Mouse (Mus musculus): ENCODE results near the gene Ssh2. TPM values are rescaled to one million over a fixed set of nuclear protein-coding genes. Genes with fewer than 3 reads are reported as not detected.

Ssh2 gene
- polyA plus RNA-seq, 1 experiment from 2014 or later = 3.0 TPM

- H3K27ac ChIP-seq (replicated peaks) = no peak overlapping the region
- H3K36me3 ChIP-seq (ENCODE audit: control insufficient read depth, insufficient read depth, low read length) = peaks cover 8% of the 10 kb centered on the region
- DNase-seq (ENCODE audit: low spot score) (no peak), ATAC-seq (ENCODE audit: low FRiP score, low TSS enrichment) (no peak)
- no peaks in the 10 kb centered on the region for H3K27me3 ChIP-seq (ENCODE audit: control insufficient read depth, insufficient read depth, low read length)
- H3K4me2 ChIP-seq (replicated peaks; ENCODE audit: low read depth) = no peak overlapping the region
- WGBS = 83% methylated on average over 9 of the region's 9 CpGs
- H3K9ac ChIP-seq (ENCODE audit: low read length) = no peak overlapping the region
- no peak for TF ChIP-seq CTCF (IDR thresholded peaks at IDR 0.05; ENCODE audit: low read depth)
- TF ChIP-seq EP300 (optimal IDR thresholded peaks at IDR 0.05) = no peak
- no peak overlapping the region for H3K4me3 ChIP-seq (ENCODE audit: low read depth, low read length)
- H3K4me1 ChIP-seq (replicated peaks; ENCODE audit: control insufficient read depth, insufficient read depth) = no peaks in the 10 kb centered on the region
- no peaks in the 10 kb centered on the region for H3K9me3 ChIP-seq (ENCODE audit: control insufficient read depth, low read length)
Observed at GRCm38 (mm10) chr11:77468397-77468796, 252.3 kb downstream of the Ssh2 start.

DNA sequence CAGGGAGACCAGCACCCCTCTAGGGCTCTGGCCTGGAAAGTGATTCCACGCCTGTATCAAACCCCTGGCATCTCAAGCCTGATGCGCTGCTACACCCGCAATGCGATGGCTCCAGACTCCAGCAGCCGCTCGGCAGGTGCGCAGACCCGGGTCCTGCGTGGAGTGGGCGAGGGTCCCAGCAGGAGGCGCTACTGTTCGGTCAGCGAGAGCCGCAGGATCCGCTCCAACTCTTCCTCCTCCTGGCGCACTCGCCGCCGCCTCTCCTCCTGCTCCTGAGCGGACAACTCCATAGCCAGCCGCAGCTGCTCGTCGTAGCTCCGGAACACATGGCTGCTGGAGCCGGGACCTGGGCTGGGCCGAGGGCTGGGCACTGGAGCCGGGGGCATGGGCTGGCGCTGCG is 255.3 kb downstream of the Ssh2 start:
- H3K27me3 ChIP-seq (ENCODE audit: control insufficient read depth, insufficient read depth, low read length) = no peaks in the 10 kb centered on the region
- H3K27ac ChIP-seq (replicated peaks) = no peak overlapping the region
- no peak overlapping the region for H3K4me2 ChIP-seq (replicated peaks; ENCODE audit: low read depth)
- peaks cover 8% of the 10 kb centered on the region for H3K36me3 ChIP-seq (ENCODE audit: control insufficient read depth, insufficient read depth, low read length)
- no peak for DNase-seq (ENCODE audit: low spot score)
- TF ChIP-seq EP300 (optimal IDR thresholded peaks at IDR 0.05) (no peak), CTCF (IDR thresholded peaks at IDR 0.05; ENCODE audit: low read depth) (no peak)
- H3K4me1 ChIP-seq (replicated peaks; ENCODE audit: control insufficient read depth, insufficient read depth) = no peaks in the 10 kb centered on the region
- 78% methylated on average over 29 of the region's 29 CpGs for WGBS
- no peak overlapping the region for H3K4me3 ChIP-seq (ENCODE audit: low read depth, low read length)
- H3K9ac ChIP-seq (ENCODE audit: low read length) = no peak overlapping the region
- H3K9me3 ChIP-seq (ENCODE audit: control insufficient read depth, low read length) = no peaks in the 10 kb centered on the region
- no peak for ATAC-seq (ENCODE audit: low FRiP score, low TSS enrichment)

DNA sequence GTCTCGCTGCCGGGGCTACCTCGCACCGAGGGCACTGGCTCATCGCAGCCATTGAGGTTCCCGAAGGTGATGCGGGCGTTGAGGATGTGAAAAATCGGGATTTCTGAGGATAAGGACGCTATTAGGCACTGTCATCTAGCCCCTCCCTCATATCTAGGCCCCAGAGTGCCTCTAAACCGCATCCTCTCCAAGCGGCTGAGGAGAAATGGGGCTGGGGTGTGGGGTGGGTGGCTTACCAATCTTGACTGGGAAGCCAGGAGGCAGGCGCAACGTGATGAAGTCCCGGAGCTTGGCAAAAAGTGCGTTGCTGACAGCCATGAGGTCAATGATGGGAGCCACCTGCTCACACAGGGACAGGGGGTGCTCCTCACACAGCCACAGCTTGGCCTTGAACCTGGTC is 256.7 kb downstream of the Ssh2 start:
- WGBS = 79% methylated on average over 16 of the region's 16 CpGs
- TF ChIP-seq EP300 (optimal IDR thresholded peaks at IDR 0.05) = no peak
- no peak for TF ChIP-seq CTCF (IDR thresholded peaks at IDR 0.05; ENCODE audit: low read depth)
- no peak overlapping the region for H3K27ac ChIP-seq (replicated peaks)
- H3K9me3 ChIP-seq (ENCODE audit: control insufficient read depth, low read length) = no peaks in the 10 kb centered on the region
- peaks cover 8% of the 10 kb centered on the region for H3K36me3 ChIP-seq (ENCODE audit: control insufficient read depth, insufficient read depth, low read length)
- H3K4me3 ChIP-seq (ENCODE audit: low read depth, low read length) = no peak overlapping the region
- no peak overlapping the region for H3K4me2 ChIP-seq (replicated peaks; ENCODE audit: low read depth)
- H3K4me1 ChIP-seq (replicated peaks; ENCODE audit: control insufficient read depth, insufficient read depth) = no peaks in the 10 kb centered on the region
- DNase-seq (ENCODE audit: low spot score) = no peak
- ATAC-seq (ENCODE audit: low FRiP score, low TSS enrichment) = no peak
- H3K27me3 ChIP-seq (ENCODE audit: control insufficient read depth, insufficient read depth, low read length) = no peaks in the 10 kb centered on the region
- H3K9ac ChIP-seq (ENCODE audit: low read length) = no peak overlapping the region

DNA sequence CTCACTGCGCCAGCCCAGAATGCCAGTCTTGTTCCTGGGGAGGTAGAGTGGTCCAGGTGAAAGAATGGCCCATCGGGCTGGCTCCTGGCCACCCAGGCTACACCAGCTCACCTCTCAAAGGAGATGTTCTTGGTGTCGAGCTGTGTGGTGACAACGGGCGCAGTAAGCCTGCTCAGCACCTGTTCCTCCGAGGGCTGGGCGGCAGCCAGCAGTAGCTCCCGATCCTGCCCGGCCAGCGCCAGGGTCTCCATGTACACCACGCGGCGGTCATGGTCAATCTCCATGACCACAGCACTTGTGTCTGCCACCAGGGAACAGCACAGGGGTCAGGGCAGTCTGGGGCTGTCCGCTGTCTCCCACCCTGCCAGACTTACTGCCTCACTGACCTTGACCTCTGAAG is 260.1 kb downstream of the Ssh2 start:
- Histone ChIP-seq H3K4me3 (ENCODE audit: low read depth, low read length) (no peak overlapping the region), H3K36me3 (ENCODE audit: control insufficient read depth, insufficient read depth, low read length) (peaks cover 8% of the 10 kb centered on the region), H3K9ac (ENCODE audit: low read length) (no peak overlapping the region), H3K4me2 (replicated peaks; ENCODE audit: low read depth) (no peak overlapping the region), H3K27me3 (ENCODE audit: control insufficient read depth, insufficient read depth, low read length) (no peaks in the 10 kb centered on the region), H3K4me1 (replicated peaks; ENCODE audit: control insufficient read depth, insufficient read depth) (no peaks in the 10 kb centered on the region), H3K27ac (replicated peaks) (no peak overlapping the region), H3K9me3 (ENCODE audit: control insufficient read depth, low read length) (no peaks in the 10 kb centered on the region)
- WGBS = 92% methylated on average over 14 of the region's 14 CpGs
- no peak for DNase-seq (ENCODE audit: low spot score)
- no peak; the same call in 1 of the 2 replicates for ATAC-seq (ENCODE audit: low FRiP score, low TSS enrichment)
- no peak for TF ChIP-seq EP300 (optimal IDR thresholded peaks at IDR 0.05)
- TF ChIP-seq CTCF (IDR thresholded peaks at IDR 0.05; ENCODE audit: low read depth) = no peak

DNA sequence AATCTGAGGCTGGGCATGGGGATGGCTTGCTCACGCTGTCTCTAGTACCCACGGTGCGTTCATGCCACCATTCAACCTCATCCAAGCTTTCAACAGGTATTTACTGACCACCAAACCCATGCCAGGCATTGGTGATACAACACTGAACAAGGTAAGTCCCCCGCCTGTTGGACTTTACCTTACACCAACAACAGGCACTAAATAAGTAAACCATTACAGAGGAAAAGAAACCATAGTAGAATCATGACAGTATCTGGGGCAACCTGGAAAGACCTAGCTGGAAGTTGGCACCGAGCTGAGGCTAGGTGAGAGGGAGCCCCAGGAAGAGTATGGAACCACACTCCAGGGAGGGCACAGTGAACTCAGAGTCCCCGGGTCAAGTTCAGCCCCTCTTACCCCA is 260.8 kb downstream of the Ssh2 start:
- DNase-seq (ENCODE audit: low spot score) = no peak

DNA sequence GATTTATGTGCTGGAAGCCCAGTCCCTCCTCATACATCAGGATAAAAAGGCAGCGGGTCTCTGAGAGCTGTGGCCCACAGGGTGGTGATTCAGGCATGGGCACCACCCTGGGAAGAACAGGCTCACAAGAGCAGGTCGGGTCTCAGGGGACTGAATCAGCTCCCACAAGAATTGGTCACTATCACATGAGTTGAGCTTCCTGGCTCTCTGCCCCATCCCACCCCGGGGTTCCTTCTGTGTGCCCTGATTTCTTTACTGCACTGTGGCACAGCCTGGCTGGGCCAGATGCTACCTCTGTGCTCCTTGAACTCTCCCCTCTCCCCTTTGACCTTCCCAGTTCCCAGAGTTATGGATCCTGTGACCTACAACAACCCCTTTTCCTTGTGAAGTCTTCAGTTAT is 267.0 kb downstream of the Ssh2 start:
- DNase-seq (ENCODE audit: low spot score) (no peak), ATAC-seq (ENCODE audit: low FRiP score, low TSS enrichment) (no peak)
- no peaks in the 10 kb centered on the region for H3K27me3 ChIP-seq (ENCODE audit: control insufficient read depth, insufficient read depth, low read length)
- H3K4me3 ChIP-seq (ENCODE audit: low read depth, low read length) = no peak overlapping the region
- H3K36me3 ChIP-seq (ENCODE audit: control insufficient read depth, insufficient read depth, low read length) = no peaks in the 10 kb centered on the region
- no peak overlapping the region for H3K27ac ChIP-seq (replicated peaks)
- H3K4me2 ChIP-seq (replicated peaks; ENCODE audit: low read depth) = no peak overlapping the region
- WGBS = 72% methylated on average over 3 of the region's 3 CpGs
- peaks cover 5% of the 10 kb centered on the region; the same call in 1 of the 2 replicates for H3K4me1 ChIP-seq (replicated peaks; ENCODE audit: control insufficient read depth, insufficient read depth)
- TF ChIP-seq CTCF (IDR thresholded peaks at IDR 0.05; ENCODE audit: low read depth) (no peak), EP300 (optimal IDR thresholded peaks at IDR 0.05) (no peak)
- H3K9ac ChIP-seq (ENCODE audit: low read length) = no peak overlapping the region
- no peaks in the 10 kb centered on the region for H3K9me3 ChIP-seq (ENCODE audit: control insufficient read depth, low read length)

More for the DNA sequence above, 260.8 kb downstream of the Ssh2 start:
- H3K36me3 ChIP-seq (ENCODE audit: control insufficient read depth, insufficient read depth, low read length) = peaks cover 5% of the 10 kb centered on the region; the same call in 1 of the 2 replicates
- H3K27ac ChIP-seq (replicated peaks) = no peak overlapping the region
- H3K27me3 ChIP-seq (ENCODE audit: control insufficient read depth, insufficient read depth, low read length) = no peaks in the 10 kb centered on the region
- H3K9me3 ChIP-seq (ENCODE audit: control insufficient read depth, low read length) = no peaks in the 10 kb centered on the region
- ATAC-seq (ENCODE audit: low FRiP score, low TSS enrichment) = no peak
- 87% methylated on average over 6 of the region's 6 CpGs for WGBS
- H3K4me2 ChIP-seq (replicated peaks; ENCODE audit: low read depth) = no peak overlapping the region
- no peaks in the 10 kb centered on the region for H3K4me1 ChIP-seq (replicated peaks; ENCODE audit: control insufficient read depth, insufficient read depth)
- H3K4me3 ChIP-seq (ENCODE audit: low read depth, low read length) = no peak overlapping the region
- no peak overlapping the region for H3K9ac ChIP-seq (ENCODE audit: low read length)
- TF ChIP-seq CTCF (IDR thresholded peaks at IDR 0.05; ENCODE audit: low read depth) (no peak), EP300 (optimal IDR thresholded peaks at IDR 0.05) (no peak)
